Mouse (Mus musculus) embryonic facial prominence, embryonic 11.5 days (tissue): ENCODE measurements around the gene Wdcp. TPM values are rescaled to one million over a fixed set of nuclear protein-coding genes. Genes with fewer than 3 reads are reported as not detected.

ENCODE experiments used
- ATAC-seq: fragments of 200-750 bp; cut with Nextera tagmentation; replicated peaks from 2 replicates; pipeline ENCODE4 v1.8.0; 2017; ENCODE audit warnings: low read depth; ENCODE audit not compliant: insufficient number of reproducible peaks, low FRiP score, low TSS enrichment
- DNase-seq: peaks from one replicate; pipeline ENCODE4 v3.0.0-alpha.2; 2015; ENCODE audit warnings: low spot score
- H3K27ac ChIP-seq: fragments of 300-500 bp; sonication (generic); replicated peaks from 2 replicates; pipeline ENCODE4 v1.5.1; 2014; ENCODE audit warnings: mild to moderate bottlenecking, low read depth, low read length, control low read depth
- H3K27me3 ChIP-seq: fragments of 300-500 bp; sonication (generic); 2 replicates; pipeline ENCODE4 v1.6.1; 2014; ENCODE audit warnings: mild to moderate bottlenecking, low read length, moderate library complexity, mixed read lengths; ENCODE audit not compliant: control insufficient read depth, insufficient read depth
- H3K36me3 ChIP-seq: fragments of 300-500 bp; sonication (generic); replicated peaks from 2 replicates; pipeline ENCODE4 v1.6.1; 2014; ENCODE audit warnings: low read depth, mild to moderate bottlenecking, low read length, moderate library complexity, mixed read lengths; ENCODE audit not compliant: control insufficient read depth, insufficient read depth
- H3K4me1 ChIP-seq: fragments of 300-500 bp; sonication (generic); 2 replicates; pipeline ENCODE4 v1.6.1; 2014; ENCODE audit warnings: low read length, mixed read lengths; ENCODE audit not compliant: control insufficient read depth, insufficient read depth
- H3K4me2 ChIP-seq: fragments of 300-500 bp; sonication (generic); 2 replicates; pipeline ENCODE4 v1.6.1; 2014; ENCODE audit warnings: low read depth, mild to moderate bottlenecking, control low read depth, low read length, moderate library complexity
- H3K4me3 ChIP-seq: fragments of 300-500 bp; sonication (generic); 2 replicates; pipeline ENCODE4 v1.5.1; 2014; ENCODE audit warnings: low read depth, low read length, control low read depth
- H3K9ac ChIP-seq: fragments of 300-500 bp; sonication (generic); replicated peaks from 2 replicates; pipeline ENCODE4 v1.6.1; 2014; ENCODE audit warnings: mild to moderate bottlenecking, control low read depth, low read length
- H3K9me3 ChIP-seq: fragments of 300-500 bp; sonication (generic); replicated peaks from 2 replicates; pipeline ENCODE4 v1.6.1; 2016; ENCODE audit warnings: mild to moderate bottlenecking, low read length, inconsistent platforms, mixed read lengths; ENCODE audit not compliant: control insufficient read depth
- WGBS: fragments of 180-500 bp; shearing (Covaris S2); extraction: QIAGEN DNeasy Blood & Tissue Kit; methylation state at CpG from one replicate; pipeline ENCODE4 v1.1.7; 2014; 5-methylcytosine and 5-hydroxymethylcytosine counted together
- polyA plus RNA-seq: library from polyadenylated mRNA; unstranded; fragments of >200 nt; fragmentation: Nextera tagmentation; extraction: Ambion mirVana; gene quantifications from 2 replicates; pipeline ENCODE4 v1.2.1, GENCODE M21; 2014

Gene Wdcp
- polyA plus RNA-seq, 1 experiment from 2014 or later, result 15.8 TPM

DNA sequence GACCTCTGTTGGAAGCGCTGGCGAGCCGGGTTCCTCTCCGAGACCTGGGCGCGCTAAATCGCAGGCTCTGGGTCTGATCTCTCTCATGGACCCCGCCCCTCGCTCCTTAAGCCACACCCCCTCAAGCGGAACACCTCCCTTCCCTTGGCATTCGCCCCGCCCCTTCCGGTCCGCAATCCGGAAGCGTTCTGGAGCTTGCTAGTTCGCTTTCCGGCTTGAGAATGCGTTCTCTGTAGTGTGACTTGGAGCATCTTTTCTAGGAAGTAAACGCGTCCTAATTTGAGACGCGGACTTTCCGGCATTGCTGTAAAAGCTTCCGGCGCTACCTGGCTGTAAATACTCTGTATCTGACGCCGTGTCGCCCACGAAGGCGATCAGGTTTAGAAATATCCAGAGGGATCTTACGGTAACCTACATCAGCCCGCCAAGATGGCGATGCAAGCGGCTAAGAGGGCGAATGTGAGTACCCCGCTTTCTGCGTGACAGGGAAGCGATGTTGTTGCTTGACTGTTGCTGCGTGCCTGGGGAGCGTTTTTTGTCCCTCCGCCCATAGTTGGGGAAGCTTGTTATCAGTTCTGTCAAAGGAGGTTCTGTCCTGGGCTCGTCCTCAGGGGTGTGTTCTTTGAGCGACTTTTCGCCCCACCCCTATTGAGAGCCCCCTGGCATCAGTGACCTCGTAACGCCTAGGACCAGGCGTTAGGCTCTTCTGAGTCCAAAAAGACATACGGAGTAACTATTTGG lies 25.6 kb upstream of the Wdcp start, which contains the start of gene Sf3b6:
Gene Sf3b6, plus strand, starts transcription at position 184 of the 741 bp plus-strand sequence.
- H3K9me3 ChIP-seq, result no peaks in the 10 kb centered on the region
- peak within 1 kb of the TSS; percentile 69 for H3K27ac ChIP-seq
- H3K36me3 ChIP-seq, result no peaks in the 10 kb centered on the region; the same call in 1 of the 2 replicates
- DNase-seq (peak; percentile 99), ATAC-seq (peak; percentile 97)
- WGBS, result under 1% methylated on average over 49 of the region's 49 CpGs
- peak within 1 kb of the TSS; percentile 80 for H3K9ac ChIP-seq
- H3K27me3 ChIP-seq, result no peaks in the 10 kb centered on the region
- H3K4me3 ChIP-seq, result peak within 1 kb of the TSS; percentile 83
- H3K4me1 ChIP-seq, result no peaks in the 10 kb centered on the region
- peak within 1 kb of the TSS; percentile 70 for H3K4me2 ChIP-seq

GRCm38 (mm10) chr12:4827256-4827655 lies 15.8 kb upstream of the Wdcp start:
- H3K9me3 ChIP-seq, result no peaks in the 10 kb centered on the region
- no peaks in the 10 kb centered on the region for H3K27me3 ChIP-seq
- 77% methylated on average over 3 of the region's 3 CpGs for WGBS
- H3K9ac ChIP-seq, result no peak overlapping the region
- no peaks in the 10 kb centered on the region for H3K4me1 ChIP-seq
- DNase-seq, result no peak
- no peak overlapping the region for H3K27ac ChIP-seq
- H3K36me3 ChIP-seq, result peaks cover 5% of the 10 kb centered on the region
- H3K4me2 ChIP-seq, result no peak overlapping the region
- H3K4me3 ChIP-seq, result no peak overlapping the region
- no peak for ATAC-seq

DNA sequence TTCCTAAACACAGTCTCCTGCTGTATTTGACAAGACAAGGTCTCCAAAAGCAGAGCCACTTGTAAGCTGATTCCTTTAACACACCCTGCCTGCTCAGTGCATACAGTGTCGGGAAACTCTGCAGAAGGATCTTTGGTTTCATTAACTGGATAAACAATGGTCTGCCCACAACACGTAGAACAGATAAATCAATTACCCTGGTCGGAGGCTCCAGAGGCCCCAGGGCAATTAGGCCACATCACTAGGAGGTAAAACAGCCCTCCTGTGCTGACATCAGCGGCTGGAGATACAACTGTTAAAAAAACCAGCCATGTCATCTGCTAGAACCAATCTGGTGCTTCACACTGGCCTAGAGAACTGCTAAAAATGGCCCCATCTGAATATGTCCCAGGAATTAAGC lies 6.1 kb upstream of the Wdcp start:
- Histone ChIP-seq H3K4me3 (no peak overlapping the region), H3K4me2 (no peak overlapping the region), H3K4me1 (no peaks in the 10 kb centered on the region), H3K9ac (no peak overlapping the region), H3K36me3 (no peaks in the 10 kb centered on the region; the same call in 1 of the 2 replicates), H3K27ac (no peak overlapping the region), H3K9me3 (no peaks in the 10 kb centered on the region), H3K27me3 (no peaks in the 10 kb centered on the region; the same call in 1 of the 2 replicates)
- no peak for DNase-seq
- no peak for ATAC-seq
- WGBS, result 36% methylated on average over 4 of the region's 4 CpGs

- Histone ChIP-seq H3K4me3 (no peak overlapping the region), H3K27me3 (no peaks in the 10 kb centered on the region; the same call in 1 of the 2 replicates), H3K4me2 (no peak overlapping the region), H3K36me3 (no peaks in the 10 kb centered on the region), H3K9me3 (no peaks in the 10 kb centered on the region), H3K9ac (no peak overlapping the region), H3K4me1 (no peaks in the 10 kb centered on the region), H3K27ac (no peak overlapping the region)
- ATAC-seq (no peak), DNase-seq (no peak)
- 64% methylated on average over 6 of the region's 6 CpGs for WGBS
Observed at GRCm38 (mm10) chr12:4840010-4840409, 3.1 kb upstream of the Wdcp start.

DNA sequence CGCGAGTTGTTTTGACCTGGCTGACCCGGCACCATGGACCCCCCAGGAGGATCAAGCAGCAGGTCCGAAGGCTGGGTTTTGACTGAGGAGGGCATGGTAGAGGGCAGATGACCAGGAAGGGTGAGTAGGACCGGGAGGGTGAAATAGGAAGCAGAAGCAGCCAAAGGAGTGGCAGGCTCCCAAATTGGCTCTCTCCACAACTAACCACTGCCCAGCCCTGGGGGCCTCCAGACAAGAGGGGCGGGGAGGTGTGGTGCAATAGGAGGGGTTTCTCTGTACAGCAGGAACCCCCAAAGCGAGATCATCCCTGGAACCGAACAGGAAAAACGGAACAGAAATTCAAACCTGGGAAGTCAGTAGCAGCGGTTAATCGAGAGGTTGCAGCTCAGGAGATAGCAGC lies 2.4 kb upstream of the Wdcp start:
- Histone ChIP-seq H3K9ac (peak overlapping the region; percentile 71), H3K4me1 (no peaks in the 10 kb centered on the region), H3K27ac (no peak overlapping the region), H3K4me3 (peak overlapping the region; percentile 74), H3K36me3 (no peaks in the 10 kb centered on the region), H3K9me3 (no peaks in the 10 kb centered on the region), H3K4me2 (peak overlapping the region; percentile 90), H3K27me3 (no peaks in the 10 kb centered on the region; the same call in 1 of the 2 replicates)
- DNase-seq, result no peak
- peak; percentile 7; the same call in 1 of the 2 replicates for ATAC-seq
- under 1% methylated on average over 11 of the region's 11 CpGs for WGBS

GRCm38 (mm10) chr12:4841392-4841887 lies 1.7 kb upstream of the Wdcp start, which contains the start of gene Fkbp1b:
Fkbp1b (minus strand) TSS chr12:4841591.
- DNase-seq (peak; percentile 75), ATAC-seq (peak; percentile 78)
- Histone ChIP-seq H3K36me3 (no peaks in the 10 kb centered on the region), H3K9ac (peak within 1 kb of the TSS; percentile 71), H3K9me3 (no peaks in the 10 kb centered on the region), H3K27me3 (no peaks in the 10 kb centered on the region; the same call in 1 of the 2 replicates), H3K4me3 (peak within 1 kb of the TSS; percentile 74), H3K27ac (no peak within 1 kb of the TSS), H3K4me1 (no peaks in the 10 kb centered on the region), H3K4me2 (peak within 1 kb of the TSS; percentile 90)
- WGBS, result under 1% methylated on average over 31 of the region's 37 CpGs

- Histone ChIP-seq H3K36me3 (no peaks in the 10 kb centered on the region), H3K27ac (no peak overlapping the region), H3K4me1 (no peaks in the 10 kb centered on the region), H3K4me3 (no peak overlapping the region), H3K4me2 (no peak overlapping the region), H3K27me3 (no peaks in the 10 kb centered on the region; the same call in 1 of the 2 replicates), H3K9ac (no peak overlapping the region), H3K9me3 (no peaks in the 10 kb centered on the region)
- WGBS, result 85% methylated on average over 8 of the region's 8 CpGs
- no peak for DNase-seq
- no peak for ATAC-seq
Observed at GRCm38 (mm10) chr12:4842456-4842855, 647 bp upstream of the Wdcp start.

DNA sequence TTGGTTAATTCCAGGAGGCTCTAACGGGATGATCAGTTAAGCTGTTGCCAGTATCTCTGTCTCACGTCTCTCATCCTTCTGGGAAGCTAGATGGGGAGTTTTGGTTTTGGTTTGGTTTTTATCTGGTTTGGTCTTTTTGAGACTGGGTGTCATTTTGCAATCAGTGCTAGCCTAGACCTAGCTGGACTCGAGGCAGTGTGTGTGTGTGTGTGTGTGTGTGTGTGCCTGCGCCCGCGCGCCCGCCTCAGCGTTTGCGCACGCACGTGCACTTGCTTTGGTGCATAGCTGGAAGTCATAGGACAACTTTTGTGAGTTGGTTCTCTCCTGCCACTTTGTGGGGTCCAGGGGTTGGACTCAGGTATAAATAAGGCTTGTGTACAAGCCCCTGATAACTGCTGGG lies 638 bp downstream of the Wdcp start:
- H3K4me1 ChIP-seq, result no peaks in the 10 kb centered on the region
- H3K36me3 ChIP-seq, result no peaks in the 10 kb centered on the region
- no peak overlapping the region for H3K27ac ChIP-seq
- WGBS, result 0% methylated on average over 12 of the region's 12 CpGs
- H3K4me2 ChIP-seq, result peak overlapping the region; percentile 62
- no peaks in the 10 kb centered on the region for H3K9me3 ChIP-seq
- H3K9ac ChIP-seq, result peak overlapping the region; percentile 74
- peak overlapping the region; percentile 58 for H3K4me3 ChIP-seq
- DNase-seq (peak; percentile 64), ATAC-seq (peak; percentile 29; the same call in 1 of the 2 replicates)
- no peaks in the 10 kb centered on the region; the same call in 1 of the 2 replicates for H3K27me3 ChIP-seq
